Mouse (Mus musculus) bone marrow, adult 2 months (tissue): ENCODE results near the gene Naa35. TPM values are rescaled to one million over a fixed set of nuclear protein-coding genes. Genes with fewer than 3 reads are reported as not detected.

Experiments
- H3K27ac ChIP-seq: fragments of 200-500 bp; 2 replicates; pipeline ENCODE4 v1.5.1; 2012; ENCODE audit warnings: low read depth, mild to moderate bottlenecking, control low read depth, inconsistent platforms, low read length; ENCODE audit not compliant: control insufficient read depth, poor library complexity, insufficient read depth
- H3K4me1 ChIP-seq: fragments of 200-500 bp; 2 replicates; pipeline ENCODE4 v1.6.1; 2011; ENCODE audit warnings: low read length; ENCODE audit not compliant: control insufficient read depth, insufficient read depth
- H3K4me3 ChIP-seq: fragments of 200-500 bp; replicated peaks from 2 replicates; pipeline ENCODE3; 2011; ENCODE audit warnings: mild to moderate bottlenecking, low read depth, low read length, control low read depth; ENCODE audit not compliant: control insufficient read depth
- CTCF ChIP-seq: fragments of 200-500 bp; IDR thresholded peaks from 2 replicates; pipeline ENCODE4 v1.5.1; 2011; ENCODE audit warnings: low read length, control low read depth; ENCODE audit not compliant: control insufficient read depth, insufficient read depth
- POLR2A ChIP-seq: fragments of 200-500 bp; IDR thresholded peaks from 2 replicates; pipeline ENCODE4 v1.6.1; 2011; ENCODE audit warnings: low read depth, mild to moderate bottlenecking, control low read depth, low read length, borderline replicate concordance; ENCODE audit not compliant: control insufficient read depth
- WGBS: fragments of 180-500 bp; shearing (Covaris S2); methylation state at CpG from one replicate; pipeline ENCODE4 v1.1.7; 2018; 5-methylcytosine and 5-hydroxymethylcytosine counted together
- polyA plus RNA-seq: library from polyadenylated mRNA; stranded (reverse); fragments of >200 nt; gene quantifications from 2 replicates; pipeline ENCODE4 v1.2.4, GENCODE M21; 2011; ENCODE audit warnings: low replicate concordance; ENCODE audit not compliant: missing spikeins, insufficient read depth, insufficient read length

Naa35 gene
- polyA plus RNA-seq, 1 experiment = 94.8 TPM

DNA sequence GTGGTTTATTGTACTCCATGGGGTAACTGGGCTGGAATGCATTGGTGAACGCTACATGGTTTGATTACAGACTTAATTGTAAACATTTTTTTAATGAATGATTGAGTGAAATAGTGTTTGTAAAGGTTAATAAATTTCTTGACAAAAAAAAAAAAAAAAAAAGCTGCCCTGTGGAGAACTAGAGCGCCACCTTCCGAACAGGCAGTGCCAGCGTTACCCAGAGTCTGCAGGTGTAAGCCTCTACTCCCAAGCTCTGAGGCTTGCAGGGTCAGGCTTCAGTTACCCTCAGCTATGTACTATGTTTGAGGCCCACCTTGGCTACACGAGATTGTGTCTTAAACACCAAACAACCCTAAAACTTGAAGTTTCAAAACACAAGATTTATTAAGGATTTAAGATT, 49.6 kb downstream of the Naa35 start:
- H3K4me3 ChIP-seq = no peak overlapping the region
- 72% methylated on average over 5 of the region's 5 CpGs for WGBS
- H3K4me1 ChIP-seq = no peaks in the 10 kb centered on the region; the same call in 1 of the 2 replicates
- TF ChIP-seq POLR2A (no peak), CTCF (no peak)
- no peak overlapping the region for H3K27ac ChIP-seq

DNA sequence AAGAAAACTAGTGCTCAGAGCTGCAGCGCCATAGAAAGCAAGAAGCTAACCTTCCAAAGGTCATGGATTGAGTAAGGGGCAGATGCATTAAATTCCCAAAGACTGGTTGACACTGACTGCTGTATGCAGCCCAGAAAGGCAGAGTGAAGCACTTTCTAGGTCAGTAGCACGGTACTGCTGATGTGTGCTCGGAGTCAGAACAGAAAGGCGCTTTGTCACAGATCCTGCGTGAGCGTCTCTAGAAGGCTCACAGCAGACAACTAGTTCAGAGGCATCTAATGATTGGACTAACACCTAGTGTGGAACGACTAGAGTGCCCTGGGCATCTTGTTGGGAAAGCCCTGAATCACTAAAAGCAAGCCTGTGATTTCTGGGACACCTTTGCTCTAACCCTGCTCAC, 52.7 kb downstream of the Naa35 start:
- 94% methylated on average over 7 of the region's 7 CpGs for WGBS
- no peak for TF ChIP-seq POLR2A
- H3K4me3 ChIP-seq = no peak overlapping the region

DNA sequence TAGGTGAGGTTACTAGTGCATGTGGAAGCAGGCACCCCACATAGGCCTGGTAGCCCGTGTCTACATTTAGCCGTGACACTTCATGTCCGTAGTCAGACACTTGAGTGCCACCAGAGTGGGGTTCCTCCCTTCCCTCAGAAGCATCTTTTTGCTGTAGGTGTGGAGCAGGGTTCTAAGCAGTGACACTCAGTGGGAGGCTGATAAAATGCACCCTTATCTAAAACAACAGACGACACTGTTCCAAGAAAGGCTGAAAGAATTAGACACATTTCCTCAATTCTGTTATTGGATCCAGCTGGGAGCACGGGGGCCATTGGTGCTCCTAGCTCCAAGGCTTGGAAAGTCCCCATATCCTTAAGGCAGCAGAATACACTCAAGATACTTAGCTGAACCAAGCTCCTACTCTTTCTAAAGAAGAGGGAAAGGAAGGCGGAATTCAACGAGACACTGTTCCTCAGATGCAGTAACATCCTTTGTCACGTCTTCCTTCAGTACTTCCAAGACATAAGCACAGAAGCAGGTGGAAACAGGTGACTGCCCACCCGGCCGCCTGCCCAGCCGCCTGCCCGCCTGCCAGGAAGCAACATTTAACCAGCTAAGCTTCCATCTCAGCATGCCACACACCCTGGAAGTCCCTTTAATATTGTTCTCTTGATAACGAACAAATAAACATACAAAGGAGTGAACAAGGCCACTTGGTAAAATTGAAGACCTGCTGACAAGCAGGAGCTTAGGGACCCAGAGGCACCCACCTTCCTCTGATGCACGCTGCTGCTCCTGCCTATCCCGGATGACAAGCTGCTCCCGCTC, 54.5 kb downstream of the Naa35 start:
- TF ChIP-seq POLR2A (no peak), CTCF (no peak)
- H3K27ac ChIP-seq = no peak overlapping the region
- no peak overlapping the region for H3K4me3 ChIP-seq
- 83% methylated on average over 16 of the region's 16 CpGs for WGBS
- H3K4me1 ChIP-seq = no peaks in the 10 kb centered on the region; the same call in 1 of the 2 replicates

More for the DNA sequence above, 52.7 kb downstream of the Naa35 start:
- no peak overlapping the region for H3K27ac ChIP-seq
- no peaks in the 10 kb centered on the region; the same call in 1 of the 2 replicates for H3K4me1 ChIP-seq

DNA sequence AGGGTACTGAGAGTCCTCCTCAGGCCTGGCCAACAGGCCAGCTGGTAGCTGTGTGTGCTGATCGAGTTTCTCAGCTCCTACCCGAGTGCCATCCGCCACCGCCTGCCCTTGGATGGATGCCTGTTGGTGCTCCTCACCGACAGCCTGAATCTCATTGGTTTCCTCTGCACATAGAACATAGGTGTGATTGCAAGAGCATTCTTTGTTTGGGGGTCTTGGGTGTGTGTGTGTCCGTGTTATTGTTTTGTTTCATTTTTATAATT, 55.0 kb downstream of the Naa35 start:
- TF ChIP-seq POLR2A (no peak), CTCF (no peak)
- Histone ChIP-seq H3K4me3 (no peak overlapping the region), H3K27ac (no peak overlapping the region), H3K4me1 (no peaks in the 10 kb centered on the region; the same call in 1 of the 2 replicates)
- WGBS = 92% methylated on average over 6 of the region's 6 CpGs

DNA sequence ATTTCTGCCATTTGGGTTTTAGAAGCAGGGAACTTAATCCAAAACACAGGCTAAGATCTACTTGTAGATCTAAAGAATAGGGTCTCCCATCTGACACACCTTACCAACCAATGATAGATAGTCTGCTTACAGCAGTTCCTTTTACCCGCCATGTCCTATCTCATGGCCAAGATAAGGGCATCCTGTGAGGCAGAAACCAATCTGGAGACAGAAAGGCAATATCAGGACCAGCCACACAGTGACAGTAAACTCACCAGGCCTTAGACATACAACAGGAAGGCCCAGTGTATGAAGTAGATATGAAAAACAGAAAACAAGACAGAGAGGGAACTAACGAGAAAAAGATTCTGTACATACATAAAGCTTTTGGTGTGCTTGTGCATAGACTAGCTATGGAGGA, 57.8 kb downstream of the Naa35 start:
- Histone ChIP-seq H3K4me3 (no peak overlapping the region), H3K27ac (no peak overlapping the region), H3K4me1 (peaks cover 3% of the 10 kb centered on the region; the same call in 1 of the 2 replicates)
- TF ChIP-seq POLR2A = no peak
- TF ChIP-seq CTCF = no peak
- WGBS = 57% methylated on average over 2 of the region's 2 CpGs

DNA sequence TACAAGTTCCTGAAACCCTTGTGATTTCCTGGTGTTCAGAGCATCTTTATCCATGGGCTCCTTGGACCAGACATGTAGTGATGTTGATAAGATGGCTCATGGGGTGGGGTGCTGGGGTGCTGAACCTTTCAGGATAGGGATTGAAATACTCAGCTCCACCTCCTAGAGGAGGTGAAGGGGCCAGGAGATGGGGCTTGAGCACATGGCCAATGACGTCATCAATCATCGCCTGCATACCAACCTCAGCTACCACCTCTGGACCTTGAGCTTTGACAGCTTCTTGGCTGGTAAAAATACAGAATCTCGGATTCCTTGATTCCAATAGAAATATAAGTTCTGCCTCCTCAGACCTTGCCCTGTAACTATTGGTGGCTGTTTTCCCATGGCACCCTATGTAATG, 60.4 kb downstream of the Naa35 start:
- 87% methylated on average over 3 of the region's 3 CpGs for WGBS
- no peak for TF ChIP-seq CTCF
- TF ChIP-seq POLR2A = no peak
- Histone ChIP-seq H3K27ac (no peak overlapping the region), H3K4me1 (peaks cover 3% of the 10 kb centered on the region; the same call in 1 of the 2 replicates), H3K4me3 (no peak overlapping the region)

DNA sequence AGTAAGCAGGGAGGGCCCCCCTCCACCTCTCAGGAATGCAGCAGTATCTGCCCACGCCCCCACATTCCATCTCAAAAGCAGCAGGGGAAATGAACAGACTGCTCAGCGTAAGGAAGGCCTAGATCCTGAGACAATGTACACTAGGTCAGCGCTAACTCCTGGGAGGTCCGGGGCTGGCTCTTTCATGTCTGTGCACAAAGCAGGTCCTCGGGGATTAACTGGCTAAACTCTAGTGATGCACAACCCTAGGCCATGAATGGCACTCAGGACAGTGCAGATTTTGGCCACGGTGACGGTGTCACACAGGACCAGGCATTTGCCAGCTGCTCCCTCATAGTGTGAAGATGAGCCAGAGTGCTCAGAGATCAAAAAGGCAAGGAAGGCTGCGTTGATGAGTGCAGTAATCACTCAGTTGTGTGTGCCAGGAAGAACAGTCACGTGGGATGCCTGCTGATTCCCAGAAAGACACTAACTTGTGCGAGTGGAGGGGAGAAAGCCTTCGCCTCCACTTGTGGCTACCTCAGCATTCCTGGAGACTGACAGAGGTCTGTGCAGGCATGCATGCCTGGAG, 61.7 kb downstream of the Naa35 start:
- Histone ChIP-seq H3K4me3 (no peak overlapping the region), H3K4me1 (peaks cover 3% of the 10 kb centered on the region; the same call in 1 of the 2 replicates), H3K27ac (no peak overlapping the region)
- no peak for TF ChIP-seq POLR2A
- TF ChIP-seq CTCF = no peak
- 90% methylated on average over 11 of the region's 11 CpGs for WGBS

DNA sequence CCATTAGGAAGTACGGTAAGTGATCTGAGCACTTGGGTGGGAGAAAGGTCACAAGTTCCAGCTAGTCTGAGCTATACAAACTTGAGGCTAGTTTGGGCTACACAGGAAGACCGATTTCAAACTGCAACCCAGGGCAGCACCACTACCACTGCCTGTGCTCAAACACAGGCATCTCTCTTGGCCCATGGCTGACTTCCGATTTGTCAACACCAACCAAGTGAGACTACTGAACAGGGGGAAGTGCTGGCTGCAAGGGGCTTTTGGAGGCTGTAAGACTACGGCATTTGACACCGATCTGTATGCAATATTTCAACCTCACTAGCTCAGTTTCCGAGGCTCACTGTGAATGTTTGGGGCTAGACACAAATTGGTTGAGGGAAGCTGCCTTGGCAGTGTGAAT, 62.4 kb downstream of the Naa35 start:
- Histone ChIP-seq H3K4me1 (peaks cover 3% of the 10 kb centered on the region; the same call in 1 of the 2 replicates), H3K27ac (no peak overlapping the region; the same call in 1 of the 2 replicates), H3K4me3 (no peak overlapping the region)
- WGBS = 63% methylated on average over 6 of the region's 6 CpGs
- TF ChIP-seq POLR2A (no peak), CTCF (no peak)
